Comparison of ENCODE assay signal across 28 mouse cellular contexts in the genomic region with DNA sequence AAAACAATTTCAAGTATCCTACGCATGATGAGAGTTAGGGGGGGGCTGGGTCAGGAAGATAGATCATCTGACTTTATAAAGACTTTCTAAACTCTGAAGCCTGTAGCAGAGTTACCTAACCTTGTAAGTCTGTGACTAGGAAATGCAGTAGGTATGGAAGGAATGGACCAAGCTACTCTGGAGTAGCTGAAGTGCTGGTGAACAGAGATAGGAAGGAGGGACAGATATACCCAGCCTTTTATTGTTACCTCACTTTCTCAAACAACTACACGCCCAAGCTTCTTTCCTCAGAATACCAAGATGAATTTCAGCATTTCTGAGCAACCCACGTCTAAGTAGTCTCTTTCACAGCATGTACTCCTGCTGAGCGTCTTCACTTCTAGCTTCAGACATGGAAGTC.
"Had no signal": no experiment of that assay in that cellular context is flagged by ENCODE, and none has a peak within 500 bp of the region (broad histone marks: within the 10 kb centered on the region; RNA-seq: fewer than 3 reads in every experiment).

No protein-coding gene starts in this region.

- H3K4me1 ChIP-seq: hindbrain, embryonic 10.5 days; hindbrain, embryonic 12.5 days; intestine, embryonic 15.5 days had no signal

- H3K36me3 ChIP-seq: heart, embryonic 13.5 days; heart, embryonic 15.5 days; hindbrain, embryonic 10.5 days; hindbrain, embryonic 12.5 days; intestine, embryonic 15.5 days; kidney, embryonic 15.5 days; limb, embryonic 13.5 days; limb, embryonic 15.5 days had no signal

- H3K9ac ChIP-seq: heart, embryonic 13.5 days; heart, embryonic 15.5 days; hindbrain, embryonic 12.5 days; hindbrain, embryonic 14.5 days; intestine, embryonic 15.5 days; kidney, embryonic 15.5 days; limb, embryonic 13.5 days; limb, embryonic 15.5 days; liver, embryonic 14.5 days had no signal

- H3K4me2 ChIP-seq: heart, embryonic 11.5 days; heart, embryonic 13.5 days; heart, embryonic 15.5 days; hindbrain, embryonic 12.5 days; hindbrain, embryonic 14.5 days; intestine, embryonic 15.5 days; kidney, embryonic 15.5 days; limb, embryonic 13.5 days; limb, embryonic 15.5 days had no signal

- DNase-seq: gastrocnemius, adult 2 months; gastrocnemius, postnatal 10 days; gastrocnemius, postnatal 25 days; heart, adult 2 months; heart, postnatal 14 days; heart, postnatal 36 days; kidney, adult 2 months; kidney, adult 9 months; kidney, postnatal 14 days; kidney, postnatal 36 days; layer of hippocampus, adult 9-11 months; layer of hippocampus, postnatal 36 days; left cerebral cortex, postnatal 4 days had no signal

- ATAC-seq: hindbrain, embryonic 16.5 days; inflammation-experienced regulatory T-cells, adult 6 months; intestine, embryonic 15.5 days; intestine, postnatal 0 days had no signal

- H3K27me3 ChIP-seq: heart, embryonic 13.5 days; heart, embryonic 15.5 days; hindbrain, embryonic 12.5 days; intestine, embryonic 15.5 days; kidney, embryonic 15.5 days; limb, embryonic 13.5 days; limb, embryonic 15.5 days had no signal

- H3K9me3 ChIP-seq: heart, embryonic 13.5 days; heart, embryonic 15.5 days; hindbrain, embryonic 10.5 days; hindbrain, embryonic 12.5 days; intestine, embryonic 15.5 days; kidney, embryonic 15.5 days; limb, embryonic 13.5 days; limb, embryonic 15.5 days had no signal

- H3K27ac ChIP-seq: gastrocnemius, adult 2 months; heart, adult 2 months; heart, embryonic 13.5 days; heart, embryonic 15.5 days; hindbrain, embryonic 10.5 days; hindbrain, embryonic 12.5 days; hindbrain, embryonic 14.5 days; intestine, embryonic 15.5 days; kidney, embryonic 15.5 days; kidney, postnatal 0 days; limb, embryonic 13.5 days; limb, embryonic 15.5 days; liver, embryonic 14.5 days had no signal

- H3K4me3 ChIP-seq: gastrocnemius, adult 2 months; heart, adult 2 months; heart, embryonic 13.5 days; heart, embryonic 15.5 days; hindbrain, embryonic 10.5 days; hindbrain, embryonic 12.5 days; intestine, embryonic 15.5 days; kidney, embryonic 15.5 days; limb, embryonic 13.5 days; limb, embryonic 15.5 days had no signal
